Mouse (Mus musculus): ENCODE results near the gene Atg4a. TPM values are rescaled to one million over a fixed set of nuclear protein-coding genes. Genes with fewer than 3 reads are reported as not detected.

The Atg4a gene
- total RNA-seq, 2 experiments from 2014 or later = 9.5 to 12.4 TPM

GRCm38 (mm10) chrX:141157626-141158025 lies 200.9 kb downstream of the Atg4a start:
- no peak for DNase-seq
- intact Hi-C loops (cut with DNase I) = no loop called here

- intact Hi-C loops (cut with DNase I) = no loop called here
- no peak for DNase-seq
Measured at GRCm38 (mm10) chrX:141158160-141158559, 201.5 kb downstream of the Atg4a start.

- no peak for DNase-seq
- intact Hi-C loops (cut with DNase I) = no loop called here
Measured at GRCm38 (mm10) chrX:141160371-141160770, 203.7 kb downstream of the Atg4a start.

GRCm38 (mm10) chrX:141165067-141165466 lies 208.4 kb downstream of the Atg4a start:
- intact Hi-C loops (cut with DNase I) = no loop called here
- no peak for DNase-seq

- DNase-seq = peak; percentile 12 to 26
Measured at GRCm38 (mm10) chrX:141175353-141175752, 218.6 kb downstream of the Atg4a start.

GRCm38 (mm10) chrX:141195036-141195435 lies 238.3 kb downstream of the Atg4a start:
- DNase-seq = no peak
- intact Hi-C loops (cut with DNase I) = no loop called here

More at GRCm38 (mm10) chrX:141175353-141175752, 218.6 kb downstream of the Atg4a start:
- intact Hi-C loops (cut with DNase I) = no loop called here

GRCm38 (mm10) chrX:141198993-141199392 lies 242.3 kb downstream of the Atg4a start:
- no peak for DNase-seq
- intact Hi-C loops (cut with DNase I) = no loop called here

- intact Hi-C loops (cut with DNase I) = loop anchor here (5.0 kb wide), 1 partner anchor 974 kb away; no protein-coding TSS in a partner anchor
- peak; percentile 20 to 35 for DNase-seq
Measured at GRCm38 (mm10) chrX:141212802-141213201, 256.1 kb downstream of the Atg4a start.

Other genes with a start within 250 kb of the Atg4a start
- not detected for gene Tex13b, start 143.5 kb upstream of the Atg4a start, total RNA-seq (2021)
- not detected for gene Vsig1, start 49.3 kb upstream of the Atg4a start, total RNA-seq (2021)
- gene Psmd10, start 179 bp upstream of the Atg4a start, total RNA-seq (2021) = 10 to 100 TPM; 13.0 to 14.4 TPM

Data from heart, postnatal 36 days (tissue).